Mouse (Mus musculus) myocyte (in vitro differentiated cells): ENCODE measurements around the gene Kcne3.

Experiments used
- MYOG ChIP-seq, 3 experiments: IDR thresholded peaks; one replicate each; pipeline ENCODE4 v1.6.1; 2011; ENCODE audit warnings: control low read depth in 2 of 3, low read depth in 2 of 3, mild to moderate bottlenecking in 2 of 3; ENCODE audit not compliant: insufficient read length in 2 of 3, control insufficient read depth in 1 of 3, insufficient read depth in 1 of 3
- POLR2A ChIP-seq: IDR thresholded peaks from one replicate; pipeline ENCODE4 v1.6.1; 2011; ENCODE audit warnings: low read depth, mild to moderate bottlenecking, control low read depth, moderate library complexity; ENCODE audit not compliant: insufficient read length
- TCF12 ChIP-seq: IDR thresholded peaks from one replicate; pipeline ENCODE4 v1.6.1; 2011; ENCODE audit warnings: mild to moderate bottlenecking, control low read depth; ENCODE audit not compliant: poor library complexity, insufficient read depth, severe bottlenecking
- USF1 ChIP-seq: IDR thresholded peaks from one replicate; pipeline ENCODE4 v1.6.1; 2011; ENCODE audit warnings: low read depth, mild to moderate bottlenecking, control low read depth, moderate library complexity

GRCm38 (mm10) chr7:100128262-100129041 is 47.9 kb upstream of the Kcne3 start:
- TF ChIP-seq MYOG (IDR thresholded peaks at IDR 0.05; ENCODE audit: control insufficient read depth in 1 of 3, insufficient read depth in 1 of 3, insufficient read length in 2 of 3, low read depth in 2 of 3), result no peak
- TF ChIP-seq USF1, result no peak
- TF ChIP-seq POLR2A, result no peak
- no peak for TF ChIP-seq TCF12
